Mouse (Mus musculus): ENCODE measurements around the gene Jmjd6. TPM values are rescaled to one million over a fixed set of nuclear protein-coding genes. Genes with fewer than 3 reads are reported as not detected.
"Not testable (repeated sequence)": the region's sequence is repeated elsewhere in the genome, so short reads cannot be mapped to it uniquely, and the experiment has no call there.

Jmjd6 gene
- polyA plus RNA-seq, 3 experiments from 2014 or later, result 49.7 to 58.8 (median 53.6) TPM

DNA sequence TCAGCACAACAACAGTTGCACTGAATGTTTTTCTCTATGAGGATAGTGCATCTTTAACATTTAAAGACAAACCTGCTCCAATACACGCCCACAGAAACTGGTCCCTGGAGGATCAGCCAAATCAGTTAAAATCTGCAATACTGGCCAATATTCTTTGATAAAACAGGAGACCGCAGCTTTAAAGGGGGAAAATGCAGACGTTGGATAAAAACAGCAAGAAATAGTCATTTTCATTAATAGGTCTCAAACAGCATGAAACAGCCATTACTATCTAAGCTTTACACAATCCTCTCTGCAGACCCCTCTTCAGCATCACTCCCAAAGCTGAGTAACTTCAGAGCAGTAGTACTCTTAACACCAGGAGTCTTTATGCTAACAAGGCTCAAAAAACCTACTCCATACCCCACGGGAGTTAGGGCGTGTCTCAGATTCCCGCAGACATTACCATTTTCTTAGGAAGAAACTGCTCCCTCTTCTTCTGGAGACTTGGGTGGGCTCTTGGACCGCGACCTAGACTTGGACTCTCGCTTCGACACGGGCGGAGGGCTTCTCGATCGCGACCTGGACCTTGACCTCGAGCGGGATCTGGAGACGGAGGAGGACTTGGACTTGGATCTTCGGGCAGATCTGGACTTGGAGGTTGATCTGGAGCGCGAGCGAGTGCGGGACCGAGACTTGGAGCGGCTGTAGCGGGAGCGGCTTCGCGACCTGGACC is 8.5 kb upstream of the Jmjd6 start:
- ATAC-seq, result no peak

DNA sequence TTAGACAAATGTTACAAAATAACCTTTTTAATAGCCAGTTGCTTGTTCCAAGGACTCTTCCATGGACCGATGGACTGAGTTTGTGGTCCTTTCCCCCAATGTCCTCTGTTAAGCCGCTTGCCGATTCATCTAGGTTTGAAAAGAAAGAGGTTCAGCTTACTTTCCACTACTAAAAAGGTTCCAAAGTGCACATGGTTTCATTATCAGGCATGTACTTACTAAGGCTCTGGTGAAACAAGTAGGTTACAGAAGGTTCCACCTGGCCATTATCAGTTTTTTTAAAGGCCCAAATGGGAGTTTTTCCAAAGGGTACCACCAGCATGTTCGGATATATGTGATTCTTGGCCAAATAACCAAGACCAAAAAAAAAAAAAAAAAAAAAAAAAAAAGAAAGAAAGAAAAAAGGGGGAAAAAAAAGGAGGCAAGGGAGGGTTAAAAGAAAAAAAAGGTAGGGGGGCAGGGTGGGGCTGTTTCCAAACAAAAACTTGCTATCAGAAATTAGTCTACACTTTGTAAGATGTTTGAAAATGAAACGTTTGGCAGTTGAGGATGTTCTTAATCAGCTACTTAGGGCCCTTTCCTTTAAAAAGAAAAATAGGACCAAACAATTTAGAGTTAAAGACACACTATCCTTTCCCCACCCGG is 7.7 kb upstream of the Jmjd6 start:
- ATAC-seq, result no peak

DNA sequence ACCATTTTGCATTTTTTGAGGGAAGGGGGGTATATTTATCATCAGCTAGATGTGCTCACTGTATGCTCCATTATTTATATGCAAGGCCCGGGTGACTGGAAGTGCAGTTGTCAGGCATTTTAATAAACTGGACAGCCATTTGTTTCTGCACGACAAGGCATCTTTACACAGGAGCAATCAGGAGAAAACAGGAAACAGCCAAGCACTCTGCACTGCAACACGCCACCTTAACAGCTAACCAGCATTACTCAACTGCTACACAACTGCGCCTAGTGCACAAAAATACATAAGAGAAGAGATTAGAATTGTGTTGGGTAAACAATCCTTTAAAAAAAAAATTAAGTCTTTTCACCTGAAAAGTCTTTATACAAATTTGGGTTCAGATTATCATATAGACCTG is 6.8 kb upstream of the Jmjd6 start:
- no peak for ATAC-seq

DNA sequence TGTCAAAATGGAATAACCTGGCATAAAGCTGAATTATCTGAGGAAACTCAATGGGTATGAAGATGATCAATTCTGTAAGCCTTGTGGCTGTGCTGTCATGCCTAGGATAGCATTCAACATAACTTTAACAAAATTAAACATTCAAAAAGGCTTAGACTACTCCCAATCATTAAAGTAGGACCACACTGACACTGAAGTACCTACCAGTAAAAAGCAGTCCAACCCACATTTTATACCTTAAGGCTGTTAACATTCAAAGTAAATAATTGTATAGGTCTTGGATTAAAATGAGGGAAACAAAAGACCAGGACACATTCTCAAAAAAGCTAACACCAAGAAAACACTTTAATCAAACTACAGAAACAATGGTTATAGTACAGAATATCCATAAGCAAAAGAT is 6.3 kb upstream of the Jmjd6 start:
- ATAC-seq, result no peak

DNA sequence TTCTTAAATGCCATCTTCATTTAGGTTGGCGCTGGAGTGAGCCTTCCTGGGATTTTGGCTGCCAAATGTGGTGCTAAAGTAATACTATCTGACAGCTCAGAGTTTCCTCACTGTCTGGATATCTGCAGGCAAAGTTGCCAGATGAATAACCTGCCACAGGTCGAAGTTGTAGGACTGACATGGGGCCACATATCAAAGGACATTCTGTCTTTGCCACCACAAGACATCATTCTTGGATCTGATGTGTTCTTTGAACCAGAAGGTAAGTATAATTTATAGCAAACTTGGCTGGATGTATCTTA is 5.6 kb upstream of the Jmjd6 start:
- not testable (repeated sequence) for ATAC-seq

DNA sequence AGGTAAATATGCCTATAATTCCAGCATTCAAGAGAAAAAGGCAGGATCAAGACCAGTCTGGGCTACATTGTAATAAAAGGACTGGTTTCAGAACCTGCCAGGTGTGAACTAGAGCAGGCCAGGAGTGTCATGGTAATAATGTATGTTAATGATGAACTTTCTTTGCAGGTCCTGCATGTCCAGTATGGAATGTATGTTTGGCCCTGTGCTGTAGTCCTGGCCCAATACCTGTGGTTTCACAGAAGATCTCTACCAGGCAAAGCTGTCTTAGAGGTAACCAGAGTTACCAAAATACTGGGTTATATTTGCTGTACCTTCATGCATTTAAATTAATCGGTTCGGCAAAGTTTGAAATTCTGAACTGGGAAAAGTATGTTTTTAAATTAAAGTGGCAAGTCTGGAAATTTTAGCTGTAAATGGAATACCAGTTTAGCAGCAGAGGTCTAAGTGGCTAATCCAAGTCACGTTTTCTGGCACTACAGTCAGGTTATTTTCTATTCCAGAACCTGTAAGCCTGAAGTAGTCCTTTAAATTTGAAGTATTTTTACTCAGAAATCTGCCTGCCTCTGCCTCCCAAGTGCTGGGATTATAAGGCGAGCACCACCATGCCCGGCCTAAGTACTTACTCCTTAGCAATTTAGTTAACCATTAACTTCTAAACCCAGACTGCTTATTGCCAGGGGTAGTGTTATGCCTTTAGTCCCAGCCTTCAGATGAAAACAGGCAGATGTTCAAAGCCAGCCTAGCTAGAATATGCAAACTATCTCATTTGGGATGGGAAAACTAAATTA is 5.0 kb upstream of the Jmjd6 start:
- no peak for ATAC-seq

DNA sequence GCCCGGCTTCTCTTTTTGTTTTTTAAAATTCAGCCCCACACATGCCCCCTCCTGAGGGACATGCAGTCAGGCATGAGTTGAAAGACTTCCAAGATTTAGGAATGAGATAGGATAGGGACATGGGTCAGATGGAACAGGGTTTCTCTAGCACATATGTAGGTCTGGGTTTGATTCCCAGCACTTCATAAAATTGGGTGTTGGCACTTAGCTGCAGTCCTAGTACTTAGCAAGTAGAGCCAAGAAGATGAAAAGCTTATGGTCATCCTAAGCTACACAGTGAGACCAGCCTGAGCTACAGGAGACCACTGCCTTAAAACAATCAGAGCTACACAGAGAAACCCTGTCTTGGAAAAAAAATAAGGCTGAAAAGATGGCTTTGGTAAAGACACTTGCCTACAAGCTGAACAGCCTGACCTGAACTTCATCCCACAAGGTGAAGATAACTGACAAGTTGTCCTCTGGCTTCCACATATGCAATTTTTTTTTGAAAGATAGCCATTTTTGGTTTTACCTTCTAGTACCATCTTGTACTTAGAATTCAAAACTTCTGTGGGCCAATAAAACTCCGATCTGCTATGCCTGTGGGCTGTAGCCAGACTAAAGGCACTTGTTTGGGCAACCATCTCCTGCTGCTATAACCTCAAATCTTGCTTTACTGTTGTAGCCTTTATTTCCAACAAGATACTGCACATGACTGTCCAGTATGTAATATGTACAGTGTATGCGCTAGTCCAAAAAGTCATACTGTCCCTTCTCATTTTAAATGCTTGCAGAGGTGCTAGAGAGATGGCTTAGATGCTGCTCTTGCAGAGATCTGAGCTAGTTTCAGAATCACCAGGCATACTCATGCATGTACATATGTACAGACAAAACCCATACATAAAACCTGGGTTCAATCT is 4.2 kb upstream of the Jmjd6 start:
- no peak for ATAC-seq

DNA sequence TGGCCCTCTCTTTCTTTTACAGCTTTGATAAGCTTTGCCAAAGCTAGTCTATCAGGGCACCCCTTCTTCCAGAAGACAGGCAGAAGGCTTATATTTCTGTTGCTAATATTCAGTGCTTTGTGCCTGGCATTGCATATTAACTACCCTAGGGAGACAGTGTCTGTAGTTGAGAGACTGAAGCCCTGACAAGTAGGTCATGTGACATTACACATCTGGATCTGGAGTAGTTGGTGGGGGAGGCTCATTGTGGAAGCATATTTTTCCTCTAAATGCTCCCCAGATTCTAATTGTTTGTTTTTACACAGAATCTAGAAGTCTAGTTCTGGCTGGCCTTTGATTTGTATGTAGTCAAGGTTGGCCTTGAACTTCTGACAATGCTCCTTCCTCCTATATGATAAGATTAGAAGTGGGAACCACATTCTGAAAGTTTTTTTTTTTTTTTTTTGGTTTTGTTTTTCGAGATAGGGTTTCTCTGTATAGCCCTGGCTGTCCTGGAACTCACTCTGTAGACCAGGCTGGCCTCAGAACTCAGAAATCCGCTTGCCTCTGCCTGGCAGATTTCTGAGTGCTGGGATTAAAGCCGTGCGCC is 3.4 kb upstream of the Jmjd6 start:
- no peak for ATAC-seq

DNA sequence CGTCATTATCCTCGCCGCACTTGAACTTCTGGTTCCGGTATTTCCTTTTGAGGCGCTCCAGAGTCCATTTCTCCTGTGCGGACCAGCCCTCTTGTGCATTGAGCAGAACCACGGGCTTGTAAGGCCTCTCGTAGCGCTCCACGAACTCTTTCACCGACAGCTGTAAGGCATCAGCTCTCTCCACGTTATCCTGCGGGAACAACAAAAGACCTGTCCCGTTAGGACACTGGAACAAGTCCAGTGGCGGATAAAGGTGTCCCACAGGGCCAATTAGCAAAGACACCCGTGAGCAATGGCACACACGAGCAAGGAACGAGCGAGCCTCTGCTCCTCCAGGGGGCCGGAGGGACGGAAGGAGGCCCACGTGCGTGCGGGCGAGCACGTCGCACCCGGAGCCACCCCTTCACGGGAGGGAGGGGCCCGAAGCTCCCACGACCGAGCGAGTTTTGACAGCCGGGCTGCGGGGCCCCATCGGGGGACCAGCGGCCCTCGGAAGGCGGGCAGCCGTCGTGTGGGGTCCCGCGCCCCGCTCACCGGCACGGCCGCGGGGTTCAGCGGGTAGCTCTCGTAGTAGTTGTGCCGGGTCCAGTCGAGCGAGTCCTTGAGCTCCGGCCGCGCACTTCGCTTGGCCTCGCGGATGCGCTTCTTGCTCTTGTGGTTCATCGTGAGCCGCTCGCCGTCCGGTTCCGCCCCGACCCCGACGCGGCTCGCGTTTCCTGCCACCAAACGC is 553 bp downstream of the Jmjd6 start:
- ATAC-seq, result peak; percentile 58

DNA sequence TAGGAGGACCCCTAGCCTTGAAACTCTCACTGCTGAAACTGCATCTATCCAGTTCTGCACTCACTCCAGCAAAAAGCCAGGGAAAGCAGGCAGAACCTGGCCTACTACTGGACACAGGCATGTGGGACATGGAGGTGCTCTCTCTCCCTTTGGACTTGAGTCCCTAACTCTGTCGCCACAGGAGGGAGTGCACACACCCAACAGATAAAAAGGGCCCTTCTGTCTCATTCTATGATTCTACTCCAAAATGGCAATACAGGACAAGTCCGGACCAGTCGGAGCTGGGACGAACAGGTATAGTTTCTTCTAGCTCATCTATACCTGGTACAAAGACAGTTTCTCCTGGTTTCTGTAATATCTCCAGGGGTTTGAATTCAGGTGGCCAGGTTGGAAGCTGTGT is 2.5 kb downstream of the Jmjd6 start:
- ATAC-seq, result no peak

DNA sequence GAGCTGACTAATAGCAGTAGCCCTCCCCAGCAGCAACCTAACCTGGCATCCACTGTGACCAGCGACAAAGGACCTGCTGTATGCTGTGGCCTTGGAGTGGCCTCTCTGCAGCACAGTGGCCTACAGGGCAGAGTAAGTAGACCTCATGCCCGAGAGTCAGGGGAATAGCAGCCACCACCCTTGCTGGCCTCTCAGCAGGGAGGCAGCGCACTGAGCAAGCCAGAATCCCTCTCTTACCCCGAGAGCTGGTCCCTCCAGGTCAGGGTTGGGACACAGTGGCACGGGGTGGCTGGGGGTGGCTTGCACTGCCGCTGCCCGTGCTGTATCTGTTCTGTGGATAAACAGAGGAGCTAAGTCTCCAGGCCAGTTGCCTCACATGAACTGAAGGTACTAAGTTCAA is 3.6 kb downstream of the Jmjd6 start:
- ATAC-seq, result no peak

DNA sequence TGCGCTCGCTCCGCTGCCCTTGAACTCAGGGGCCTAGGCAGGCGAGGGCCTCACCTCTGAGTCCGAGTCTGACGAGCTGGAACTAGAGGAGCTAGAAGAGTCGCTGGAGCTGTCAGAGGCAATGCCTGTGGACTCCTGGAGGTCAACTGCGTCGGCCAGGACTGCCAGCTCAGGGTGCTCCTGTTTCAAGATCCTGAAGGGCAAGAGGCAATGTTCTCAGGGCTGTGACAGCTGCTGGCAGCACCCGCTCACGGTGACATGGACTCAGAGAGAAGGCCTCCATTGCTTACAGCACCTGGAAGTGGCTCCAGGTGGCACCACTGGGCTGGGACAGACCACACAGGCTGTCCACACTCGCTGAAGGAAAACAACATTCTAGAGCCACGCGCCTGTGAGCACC is 4.3 kb downstream of the Jmjd6 start:
- ATAC-seq, result no peak

DNA sequence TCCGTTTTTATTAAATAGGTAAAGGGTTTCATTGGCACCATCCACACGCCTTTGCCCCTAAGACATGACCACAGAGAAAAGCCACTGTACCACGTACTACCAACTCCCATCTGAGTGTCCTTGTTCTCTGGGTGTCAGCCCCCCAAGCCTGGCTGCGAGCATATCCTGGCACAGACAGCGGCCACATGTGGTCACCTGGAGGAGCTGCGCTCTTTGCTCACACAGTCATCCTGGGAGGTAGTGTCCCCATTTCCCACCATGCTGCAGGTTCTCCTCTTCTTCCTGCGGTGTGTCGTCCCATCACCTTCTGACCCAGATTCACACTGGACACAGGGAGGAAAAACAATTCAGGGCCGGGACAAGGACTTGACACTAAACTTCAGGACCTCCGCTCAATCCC is 5.8 kb downstream of the Jmjd6 start:
- no peak for ATAC-seq

DNA sequence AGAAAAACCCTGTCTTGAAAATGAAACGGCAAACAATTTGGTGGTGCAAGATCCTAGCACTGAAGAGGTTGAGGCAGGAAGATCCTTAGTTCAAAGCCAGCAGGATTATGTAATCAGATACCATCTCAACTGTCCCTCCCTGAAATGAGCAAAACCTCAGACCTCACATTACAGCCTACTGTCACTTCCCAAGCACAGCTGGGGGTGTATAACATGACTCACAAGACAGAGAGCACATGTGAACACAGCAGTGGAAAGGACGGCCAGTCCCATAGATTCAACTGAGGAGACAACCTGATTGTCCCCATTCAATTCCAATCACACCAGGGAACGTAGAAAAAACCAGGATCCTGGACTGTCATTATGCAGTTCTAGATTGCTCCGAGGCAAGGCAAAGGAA is 7.0 kb downstream of the Jmjd6 start:
- ATAC-seq, result no peak

DNA sequence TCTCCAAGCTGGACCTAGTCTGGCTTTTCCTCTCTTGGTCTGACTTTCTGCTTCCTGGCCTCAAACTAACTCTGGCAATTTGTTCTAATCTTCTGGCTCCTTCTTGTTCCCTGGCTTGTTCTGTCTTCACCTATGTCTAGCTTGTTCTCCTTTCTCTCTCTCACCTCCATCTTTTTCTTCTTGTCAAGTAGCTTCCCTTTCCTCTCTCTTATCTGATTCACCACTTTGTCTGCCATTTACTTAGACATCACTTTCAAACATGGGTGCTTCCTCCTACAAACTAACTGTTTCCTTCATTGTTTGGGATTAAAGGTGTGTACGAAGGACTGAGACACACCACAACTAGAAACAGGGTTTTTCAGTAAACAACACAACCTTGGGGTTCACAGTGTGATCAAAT is 8.3 kb downstream of the Jmjd6 start:
- ATAC-seq, result no peak

DNA sequence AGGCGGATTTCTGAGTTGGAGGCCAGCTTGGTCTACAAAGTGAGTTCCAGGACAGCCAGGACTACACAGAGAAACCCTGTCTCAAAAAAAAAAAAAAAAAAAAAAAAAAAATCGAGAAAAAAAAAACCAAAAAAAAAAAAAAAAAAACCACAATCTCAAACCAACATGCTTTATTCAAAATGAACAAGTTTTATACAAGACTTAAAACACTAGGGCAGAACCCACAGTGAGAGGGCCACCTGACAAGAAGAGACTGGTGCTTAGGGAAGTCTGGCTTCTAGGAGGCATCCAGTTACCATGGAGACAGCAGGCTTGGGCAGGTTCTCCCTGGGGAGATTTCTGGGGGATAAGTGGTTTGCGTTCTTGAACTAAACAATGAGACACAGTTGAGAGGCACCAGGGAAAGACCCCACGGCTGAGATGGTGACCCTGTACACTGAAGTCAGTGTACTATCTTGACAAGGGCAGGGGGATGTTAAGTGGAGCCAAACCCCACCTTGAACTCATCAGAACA is 11.0 kb downstream of the Jmjd6 start:
- ATAC-seq, result no peak

DNA sequence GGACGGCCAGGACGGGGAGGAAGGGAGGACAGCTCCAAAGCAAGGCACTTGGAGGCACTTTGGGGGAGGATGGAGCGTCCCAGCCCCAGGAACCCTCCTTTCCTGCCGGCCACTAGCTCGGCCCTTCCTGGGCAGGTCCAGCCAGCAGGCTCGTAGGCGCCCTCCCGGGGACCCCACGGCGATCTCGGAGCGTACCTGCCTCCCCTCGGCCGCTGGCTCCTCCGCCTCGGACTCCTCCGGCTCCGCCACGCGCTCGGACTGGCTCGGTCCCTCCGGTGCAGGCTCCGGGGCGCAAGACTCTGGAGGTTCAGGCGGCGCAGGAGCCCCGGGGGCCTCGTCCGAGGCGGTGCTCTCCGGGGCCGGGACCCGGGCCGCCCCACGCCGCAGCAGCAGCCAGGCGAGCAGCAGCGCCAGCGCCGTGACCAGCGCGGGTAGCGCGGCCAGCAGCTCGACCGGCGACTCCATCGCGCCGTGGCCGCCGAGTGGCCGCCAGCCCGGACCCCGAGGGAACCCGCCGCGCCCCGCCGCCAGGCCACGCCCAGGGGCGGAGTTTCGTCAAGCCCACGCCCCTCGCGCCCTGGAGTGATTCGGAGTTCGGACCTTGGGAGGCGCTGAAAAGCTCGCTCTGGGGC is 15.6 kb downstream of the Jmjd6 start, which contains the start of gene Mxra7:
Gene Mxra7 (minus strand): TSS at position 513 of the 632 bp plus-strand sequence.
- no peak for ATAC-seq

DNA sequence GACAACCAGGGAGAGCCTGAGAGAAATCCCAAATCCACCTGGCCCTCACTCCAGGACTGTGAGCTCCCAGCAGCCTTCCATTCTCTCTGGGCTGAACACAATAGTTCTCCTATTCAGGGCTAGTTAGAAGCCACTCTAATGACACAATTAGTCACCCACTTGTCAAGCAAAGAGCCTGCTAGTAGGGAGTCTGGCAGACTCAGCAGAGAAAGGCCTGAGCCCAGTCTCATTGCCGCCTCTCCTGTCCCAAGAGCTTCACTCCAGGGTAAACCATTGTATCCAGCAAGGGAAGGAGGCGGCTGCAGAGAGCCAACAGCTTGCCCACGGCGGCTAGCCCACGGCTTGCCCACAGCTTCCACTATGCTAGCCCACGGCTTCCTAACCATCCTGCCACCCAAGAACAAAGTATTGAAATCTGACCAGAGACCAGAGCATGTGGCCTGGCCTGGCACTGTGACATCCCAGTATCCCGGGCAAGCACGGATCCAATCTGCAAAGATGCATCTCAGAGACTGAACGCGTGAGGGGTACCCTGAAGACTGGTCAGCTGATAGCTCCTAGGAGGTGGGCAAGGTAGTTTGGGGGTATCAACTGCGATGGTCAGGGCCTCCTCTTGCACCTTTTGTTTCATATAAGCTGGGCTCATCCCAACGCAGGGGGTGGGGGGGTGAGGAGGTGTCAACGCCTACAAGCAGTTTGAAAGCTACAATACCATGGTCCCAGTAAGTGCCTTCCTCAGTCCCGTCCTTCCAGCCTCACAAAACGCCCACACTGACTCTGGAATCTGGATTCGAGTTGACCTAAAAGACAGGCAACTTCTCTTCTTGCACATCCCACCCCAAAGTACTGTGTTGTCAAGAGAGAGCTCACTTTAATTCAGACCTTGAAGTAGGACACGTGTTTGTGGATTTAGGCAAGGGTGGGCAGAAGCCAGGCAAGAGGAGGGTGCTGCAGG is 16.4 kb downstream of the Jmjd6 start:
- no peak for ATAC-seq

DNA sequence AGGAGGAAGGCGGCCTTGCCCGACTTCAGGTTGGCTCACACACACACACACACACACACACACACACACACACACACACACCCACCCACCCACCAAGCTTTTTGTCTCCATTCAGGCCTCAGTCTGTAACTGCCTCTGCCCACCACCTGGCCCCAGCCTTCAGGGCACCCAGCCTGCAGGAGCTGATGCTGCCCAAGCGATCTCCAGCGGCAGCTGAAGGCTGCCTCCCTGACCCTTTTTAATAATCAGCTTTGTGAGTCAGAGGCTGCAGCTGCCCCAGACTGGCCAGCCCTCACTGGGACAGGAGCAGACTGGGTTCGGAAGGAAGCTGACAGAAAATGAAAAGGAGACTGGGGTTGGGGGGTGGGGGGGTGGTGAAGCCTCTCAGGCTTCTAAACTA is 18.0 kb downstream of the Jmjd6 start:
- ATAC-seq, result no peak

DNA sequence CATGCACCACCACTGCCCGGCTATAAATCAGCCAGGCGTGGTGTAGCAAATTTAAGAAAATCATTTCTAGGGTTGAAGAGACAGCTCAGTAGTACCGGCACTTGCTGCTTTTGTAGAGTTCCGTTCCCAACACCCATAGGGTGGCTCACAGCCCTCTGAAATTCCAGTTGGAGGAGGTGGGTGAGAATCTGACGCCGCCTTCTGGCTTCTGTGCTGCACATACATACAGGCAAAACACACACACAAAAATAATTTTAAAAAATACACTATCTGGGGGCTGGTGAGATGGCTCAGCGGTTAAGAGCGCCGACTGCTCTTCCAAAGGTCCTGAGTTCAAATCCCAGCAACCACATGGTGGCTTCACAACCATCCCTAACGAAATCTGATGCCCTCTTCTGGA is 19.4 kb downstream of the Jmjd6 start:
- ATAC-seq, result not testable (repeated sequence)

All from inflammation-experienced regulatory T-cells, adult 6 months (primary cell).